Mouse (Mus musculus) stomach, postnatal 0 days (tissue): ENCODE results near the gene Btbd9.

ENCODE experiments used
- CTCF ChIP-seq: IDR thresholded peaks from 2 replicates; pipeline ENCODE4 v1.5.1; 2016; ENCODE audit warnings: antibody characterized with exemption, low read depth, mild to moderate bottlenecking, moderate library complexity
- EP300 ChIP-seq: optimal IDR thresholded peaks from 2 replicates; pipeline ENCODE3; 2016; ENCODE audit warnings: antibody characterized with exemption

DNA sequence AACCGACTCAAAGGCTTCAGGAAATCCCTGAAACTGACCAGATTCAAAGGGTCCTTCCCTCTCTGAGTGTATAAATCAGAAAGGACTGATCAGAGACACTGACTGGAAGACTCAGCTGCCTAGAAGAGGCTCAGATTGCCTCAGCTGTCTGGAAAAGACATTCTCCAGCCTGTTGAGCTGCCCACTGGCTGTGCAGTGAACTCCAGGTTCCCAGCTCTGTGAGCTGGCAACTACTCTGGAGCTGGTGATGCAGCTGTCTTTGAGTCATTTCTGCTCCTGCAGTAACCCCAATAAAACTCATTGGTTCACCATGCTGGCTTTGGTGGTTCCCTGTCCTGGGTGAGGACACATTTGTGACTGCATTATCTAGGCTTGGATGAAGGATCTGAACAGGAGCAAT, 344.8 kb downstream of the Btbd9 start:
- TF ChIP-seq CTCF (no peak), EP300 (no peak)
